Mouse (Mus musculus) midbrain, embryonic 12.5 days (tissue): ENCODE results near the gene Rere. TPM values are rescaled to one million over a fixed set of nuclear protein-coding genes. Genes with fewer than 3 reads are reported as not detected.
A peak's percentile ranks its signal among the peaks of the same experiment; 100 is the strongest.

Experiments
- ATAC-seq: fragments of 200-750 bp; cut with Nextera tagmentation; 2 replicates; pipeline ENCODE4 v1.8.0; 2017; ENCODE audit warnings: low read depth, moderate TSS enrichment, moderate library complexity; ENCODE audit not compliant: low FRiP score
- H3K27ac ChIP-seq: fragments of 300-500 bp; sonication (generic); replicated peaks from 2 replicates; pipeline ENCODE4 v1.5.1; 2016; ENCODE audit warnings: mild to moderate bottlenecking
- H3K27me3 ChIP-seq: fragments of 300-500 bp; sonication (generic); 2 replicates; pipeline ENCODE4 v1.6.1; 2016; ENCODE audit warnings: mild to moderate bottlenecking
- H3K36me3 ChIP-seq: fragments of 300-500 bp; sonication (generic); 2 replicates; pipeline ENCODE4 v1.6.1; 2016
- H3K4me1 ChIP-seq: fragments of 300-500 bp; sonication (generic); 2 replicates; pipeline ENCODE4 v1.6.1; 2016
- H3K4me2 ChIP-seq: fragments of 300-500 bp; sonication (generic); replicated peaks from 2 replicates; pipeline ENCODE4 v1.6.1; 2016; ENCODE audit warnings: mild to moderate bottlenecking, moderate library complexity
- H3K4me3 ChIP-seq: fragments of 300-500 bp; sonication (generic); 2 replicates; pipeline ENCODE4 v1.5.1; 2016; ENCODE audit warnings: mild to moderate bottlenecking
- H3K9ac ChIP-seq: fragments of 300-500 bp; sonication (generic); replicated peaks from 2 replicates; pipeline ENCODE4 v1.6.1; 2016; ENCODE audit warnings: mild to moderate bottlenecking, moderate library complexity
- H3K9me3 ChIP-seq: fragments of 300-500 bp; sonication (generic); 2 replicates; pipeline ENCODE4 v1.6.1; 2016; ENCODE audit warnings: mild to moderate bottlenecking
- WGBS: fragments of 180-500 bp; shearing (Covaris S2); methylation state at CpG from one replicate; pipeline ENCODE4 v1.1.7; 2016; 5-methylcytosine and 5-hydroxymethylcytosine counted together
- polyA plus RNA-seq: library from polyadenylated mRNA; unstranded; fragments of >200 nt; fragmentation: Nextera tagmentation; extraction: Ambion mirVana; gene quantifications from 2 replicates; pipeline ENCODE4 v1.2.1, GENCODE M21; 2016

Gene Rere
- polyA plus RNA-seq, 1 experiment from 2014 or later, result 50.7 TPM

GRCm38 (mm10) chr4:150333927-150334682 lies 52.7 kb downstream of the Rere start:
- Histone ChIP-seq H3K36me3 (no peaks in the 10 kb centered on the region), H3K9me3 (no peaks in the 10 kb centered on the region), H3K27me3 (no peaks in the 10 kb centered on the region), H3K4me2 (no peak overlapping the region; the same call in 1 of the 2 replicates), H3K9ac (no peak overlapping the region), H3K4me3 (no peak overlapping the region), H3K4me1 (peaks cover 22% of the 10 kb centered on the region), H3K27ac (peak overlapping the region; percentile 70)
- WGBS, result 64% methylated on average over 4 of the region's 4 CpGs
- peak; percentile 49 for ATAC-seq

GRCm38 (mm10) chr4:150337260-150337659 lies 55.8 kb downstream of the Rere start:
- H3K36me3 ChIP-seq, result no peaks in the 10 kb centered on the region
- H3K4me3 ChIP-seq, result no peak overlapping the region
- no peaks in the 10 kb centered on the region for H3K27me3 ChIP-seq
- H3K4me1 ChIP-seq, result peaks cover 24% of the 10 kb centered on the region
- no peak for ATAC-seq
- no peak overlapping the region for H3K4me2 ChIP-seq
- no peak overlapping the region for H3K9ac ChIP-seq
- H3K9me3 ChIP-seq, result no peaks in the 10 kb centered on the region
- H3K27ac ChIP-seq, result no peak overlapping the region
- WGBS, result 94% methylated on average over 1 of the region's 1 CpGs

GRCm38 (mm10) chr4:150338906-150339650 lies 57.6 kb downstream of the Rere start:
- Histone ChIP-seq H3K27ac (peak overlapping the region; percentile 52; the same call in 1 of the 2 replicates), H3K27me3 (no peaks in the 10 kb centered on the region), H3K36me3 (no peaks in the 10 kb centered on the region), H3K4me3 (no peak overlapping the region), H3K4me2 (no peak overlapping the region), H3K9ac (no peak overlapping the region), H3K4me1 (peaks cover 20% of the 10 kb centered on the region), H3K9me3 (no peaks in the 10 kb centered on the region)
- WGBS, result 69% methylated on average over 8 of the region's 8 CpGs
- 0 out of 2 replicates have a peak, but pooled peaks have one; percentile 38 for ATAC-seq

- Histone ChIP-seq H3K27ac (no peak overlapping the region), H3K4me1 (peaks cover 20% of the 10 kb centered on the region), H3K9ac (no peak overlapping the region), H3K4me2 (no peak overlapping the region), H3K4me3 (no peak overlapping the region), H3K36me3 (no peaks in the 10 kb centered on the region), H3K27me3 (no peaks in the 10 kb centered on the region), H3K9me3 (no peaks in the 10 kb centered on the region)
- WGBS, result 94% methylated on average over 6 of the region's 6 CpGs
- ATAC-seq, result no peak
Observed at GRCm38 (mm10) chr4:150340796-150341525, 59.5 kb downstream of the Rere start.

DNA sequence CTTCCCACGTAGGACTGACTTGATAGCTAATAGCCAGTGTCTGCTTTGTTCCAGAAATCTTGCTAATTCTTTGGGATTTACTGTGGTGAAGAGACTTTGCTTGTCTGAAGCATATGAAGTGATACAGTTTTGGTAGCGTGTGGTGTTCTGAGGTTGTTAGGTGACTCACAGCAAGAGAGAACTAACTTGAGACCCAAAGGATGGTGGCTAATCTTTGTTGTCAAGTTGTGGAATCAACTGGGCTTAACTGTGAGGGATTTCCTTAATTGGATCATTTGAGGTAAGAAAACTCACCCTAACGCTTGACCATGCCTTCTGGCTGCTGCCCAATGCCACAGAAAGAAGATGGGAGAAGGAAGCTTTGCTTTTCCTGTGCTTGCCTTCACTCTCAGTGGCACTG lies 63.1 kb downstream of the Rere start:
- no peaks in the 10 kb centered on the region for H3K36me3 ChIP-seq
- no peak overlapping the region for H3K27ac ChIP-seq
- no peak overlapping the region for H3K4me3 ChIP-seq
- no peak overlapping the region for H3K9ac ChIP-seq
- H3K4me2 ChIP-seq, result no peak overlapping the region
- WGBS, result 80% methylated on average over 3 of the region's 3 CpGs
- H3K27me3 ChIP-seq, result no peaks in the 10 kb centered on the region
- H3K4me1 ChIP-seq, result peaks cover 38% of the 10 kb centered on the region
- no peaks in the 10 kb centered on the region for H3K9me3 ChIP-seq
- no peak for ATAC-seq

DNA sequence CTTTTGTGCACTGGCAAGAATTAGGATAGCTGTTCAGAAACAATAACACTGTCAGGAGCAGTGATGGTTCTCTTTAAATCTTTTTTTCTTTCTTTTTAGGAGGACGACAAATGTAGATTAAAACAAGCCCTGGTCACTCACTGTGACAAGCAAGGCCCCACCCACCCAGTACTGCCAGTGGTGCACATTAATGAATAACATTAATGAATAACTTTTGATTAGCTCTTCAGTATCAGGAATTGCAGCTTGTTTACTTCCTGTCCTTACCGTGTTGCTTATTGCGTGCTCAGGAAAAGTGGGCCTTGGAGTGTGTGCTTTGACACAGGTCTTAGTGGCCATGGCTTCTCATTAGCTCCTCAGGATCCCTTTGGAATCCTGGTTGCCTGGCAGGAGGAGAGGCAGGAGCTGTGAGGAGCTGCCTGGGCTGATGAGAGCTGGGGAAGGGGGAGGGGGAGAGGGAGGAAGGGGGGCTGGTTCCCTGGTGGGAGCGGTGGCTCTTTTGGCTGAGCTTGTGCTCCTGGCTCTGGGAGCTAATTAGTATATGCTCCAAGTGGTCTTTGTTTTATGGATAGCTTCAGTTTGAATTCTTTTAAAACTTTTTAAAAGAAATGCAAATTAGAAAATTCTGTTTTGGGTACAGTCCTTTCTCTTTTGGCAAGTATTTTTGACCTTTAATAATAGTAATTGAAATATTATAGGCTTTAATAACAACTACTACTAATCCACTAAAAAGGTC lies 65.4 kb downstream of the Rere start:
- Histone ChIP-seq H3K36me3 (no peaks in the 10 kb centered on the region), H3K9me3 (no peaks in the 10 kb centered on the region), H3K27me3 (no peaks in the 10 kb centered on the region), H3K4me1 (peaks cover 54% of the 10 kb centered on the region), H3K4me3 (no peak overlapping the region), H3K27ac (peak overlapping the region; percentile 61), H3K4me2 (no peak overlapping the region), H3K9ac (no peak overlapping the region)
- 9% methylated on average over 4 of the region's 4 CpGs for WGBS
- ATAC-seq, result peak; percentile 89

DNA sequence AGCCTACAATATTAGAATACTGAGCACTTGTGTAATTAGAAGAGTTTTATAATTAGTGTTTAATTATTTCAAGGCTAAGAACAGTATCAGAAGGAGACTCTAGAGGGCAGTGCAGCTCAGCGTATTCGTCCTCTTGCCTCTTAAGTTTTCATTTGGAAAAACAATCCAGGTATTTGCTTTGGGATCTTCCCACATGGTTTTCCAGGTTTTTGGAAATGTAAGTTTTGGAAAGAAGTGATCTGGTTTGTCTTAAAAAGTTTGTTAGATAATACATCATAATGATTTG lies 65.9 kb downstream of the Rere start:
- H3K4me1 ChIP-seq, result peaks cover 59% of the 10 kb centered on the region

DNA sequence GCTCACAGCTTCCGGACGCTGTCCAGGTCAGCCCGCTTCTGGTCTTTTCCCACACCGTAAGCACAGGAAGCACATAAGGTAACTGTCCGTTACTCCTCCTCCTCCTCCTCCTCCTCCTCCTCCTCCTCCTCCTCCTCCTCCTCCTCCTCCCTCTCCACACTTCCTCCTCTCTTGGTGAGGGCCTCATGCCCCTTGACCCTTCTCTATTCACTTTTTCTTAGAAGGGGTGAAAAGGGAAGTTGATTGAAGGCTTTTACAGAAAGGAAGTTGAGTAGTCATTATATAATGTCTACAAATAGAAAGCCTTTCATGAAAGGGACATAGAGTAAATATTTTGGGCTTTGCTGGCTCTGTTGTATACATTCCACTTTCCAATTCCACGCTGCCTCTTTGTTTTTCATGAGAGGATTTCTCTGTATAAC lies 68.2 kb downstream of the Rere start:
- Histone ChIP-seq H3K36me3 (no peaks in the 10 kb centered on the region), H3K4me3 (no peak overlapping the region), H3K4me2 (no peak overlapping the region), H3K4me1 (peaks cover 52% of the 10 kb centered on the region), H3K9ac (no peak overlapping the region), H3K9me3 (no peaks in the 10 kb centered on the region), H3K27ac (no peak overlapping the region), H3K27me3 (no peaks in the 10 kb centered on the region)
- ATAC-seq, result no peak
- WGBS, result 57% methylated on average over 6 of the region's 6 CpGs

More for the DNA sequence above, 65.9 kb downstream of the Rere start:
- H3K4me3 ChIP-seq, result no peak overlapping the region
- ATAC-seq, result no peak
- no peak overlapping the region for H3K27ac ChIP-seq
- no peaks in the 10 kb centered on the region for H3K27me3 ChIP-seq
- no peak overlapping the region for H3K9ac ChIP-seq
- no peaks in the 10 kb centered on the region for H3K9me3 ChIP-seq
- no peak overlapping the region for H3K4me2 ChIP-seq
- H3K36me3 ChIP-seq, result no peaks in the 10 kb centered on the region
- 15% methylated on average over 2 of the region's 2 CpGs for WGBS

GRCm38 (mm10) chr4:150351419-150352075 lies 70.1 kb downstream of the Rere start:
- H3K36me3 ChIP-seq, result no peaks in the 10 kb centered on the region
- no peak for ATAC-seq
- no peak overlapping the region for H3K4me2 ChIP-seq
- H3K27ac ChIP-seq, result no peak overlapping the region
- H3K9ac ChIP-seq, result no peak overlapping the region
- peaks cover 42% of the 10 kb centered on the region for H3K4me1 ChIP-seq
- no peaks in the 10 kb centered on the region for H3K9me3 ChIP-seq
- H3K27me3 ChIP-seq, result no peaks in the 10 kb centered on the region
- 24% methylated on average over 7 of the region's 7 CpGs for WGBS
- no peak overlapping the region for H3K4me3 ChIP-seq

DNA sequence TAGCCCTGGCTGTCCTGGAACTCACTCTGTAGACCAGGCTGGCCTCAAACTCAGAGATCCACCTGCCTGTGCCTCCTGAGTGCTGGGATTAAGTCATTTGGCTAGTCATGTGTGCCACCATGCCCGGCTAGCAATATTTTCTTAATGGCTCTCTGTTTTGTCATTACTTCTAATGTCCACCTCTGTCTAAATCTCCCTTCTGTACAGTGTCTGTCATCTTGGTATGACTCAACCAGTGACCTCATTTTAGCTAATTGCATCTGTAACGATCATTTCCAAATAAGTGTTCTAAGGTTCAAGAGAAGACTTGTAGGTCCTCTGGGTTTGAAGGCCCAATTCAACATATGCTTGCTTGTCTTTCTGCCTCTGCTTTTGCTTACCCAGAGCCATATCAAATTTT lies 71.3 kb downstream of the Rere start:
- no peak overlapping the region for H3K27ac ChIP-seq
- ATAC-seq, result no peak
- no peak overlapping the region for H3K4me3 ChIP-seq
- no peaks in the 10 kb centered on the region for H3K9me3 ChIP-seq
- H3K9ac ChIP-seq, result no peak overlapping the region
- H3K36me3 ChIP-seq, result no peaks in the 10 kb centered on the region
- H3K4me1 ChIP-seq, result peaks cover 35% of the 10 kb centered on the region
- no peaks in the 10 kb centered on the region for H3K27me3 ChIP-seq
- WGBS, result 86% methylated on average over 2 of the region's 2 CpGs
- no peak overlapping the region for H3K4me2 ChIP-seq

DNA sequence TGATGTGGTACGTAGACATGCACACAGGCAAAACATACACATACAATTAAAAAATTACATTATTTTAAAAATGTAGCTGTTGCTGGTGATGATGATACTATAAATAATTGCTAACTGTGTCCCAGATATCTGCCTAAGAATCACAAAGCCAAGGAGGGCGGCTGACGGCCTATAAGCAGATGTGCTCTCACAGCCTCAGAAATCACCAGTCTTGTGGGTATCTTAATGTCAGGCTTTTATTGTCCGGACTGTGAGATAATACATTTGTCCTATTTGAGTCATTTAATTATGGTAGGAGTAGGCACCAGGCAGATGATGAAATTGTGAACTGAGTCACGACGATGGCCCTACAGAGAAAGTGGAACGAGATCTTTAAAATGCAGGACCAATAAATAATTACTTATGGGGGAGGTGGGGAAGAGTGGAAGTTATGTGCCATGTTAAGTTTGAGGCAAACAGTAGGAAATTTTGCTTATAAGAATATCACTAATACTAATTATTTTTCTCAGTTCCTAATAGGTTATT lies 72.0 kb downstream of the Rere start:
- no peak overlapping the region for H3K27ac ChIP-seq
- H3K27me3 ChIP-seq, result no peaks in the 10 kb centered on the region
- H3K4me3 ChIP-seq, result no peak overlapping the region
- no peaks in the 10 kb centered on the region for H3K9me3 ChIP-seq
- no peak for ATAC-seq
- H3K9ac ChIP-seq, result no peak overlapping the region
- 92% methylated on average over 7 of the region's 7 CpGs for WGBS
- H3K36me3 ChIP-seq, result no peaks in the 10 kb centered on the region
- no peak overlapping the region for H3K4me2 ChIP-seq
- H3K4me1 ChIP-seq, result peaks cover 31% of the 10 kb centered on the region
